Mouse (Mus musculus) MEL (cell line): ENCODE data around the gene Gm12166. TPM values are rescaled to one million over a fixed set of nuclear protein-coding genes. Genes with fewer than 3 reads are reported as not detected.

Source experiments
- DNase-seq: peaks from one replicate; pipeline ENCODE4 v3.0.0; 2011; ENCODE audit warnings: low read depth, low spot score
- H3K27ac ChIP-seq: 2 replicates; pipeline ENCODE4 v1.5.1; 2012; ENCODE audit warnings: low read depth, mild to moderate bottlenecking, control low read depth, low read length, moderate library complexity; ENCODE audit not compliant: control insufficient read depth
- H3K27me3 ChIP-seq, 2 experiments: fragments of 150-350 bp in 1 of 2; sonication (generic) in 1 of 2; 2 replicates each; pipeline ENCODE4 v1.6.1; 2012; ENCODE audit warnings: low read length in 2 of 2, mild to moderate bottlenecking in 2 of 2, improper control_type of control experiment in 1 of 2, moderate library complexity in 1 of 2; ENCODE audit not compliant: insufficient read depth in 2 of 2, control insufficient read depth in 1 of 2
- H3K36me3 ChIP-seq, 2 experiments: 2 replicates each; pipeline ENCODE4 v1.6.1; 2012 to 2014; ENCODE audit warnings: low read length in 2 of 2, improper control_type of control experiment in 1 of 2, inconsistent platforms in 1 of 2, mild to moderate bottlenecking in 1 of 2; ENCODE audit not compliant: insufficient read depth in 2 of 2, control insufficient read depth in 1 of 2
- H3K4me1 ChIP-seq, 2 experiments: fragments of 150-350 bp in 1 of 2; sonication (generic) in 1 of 2; 2 replicates each; pipeline ENCODE4 v1.6.1; 2012; ENCODE audit warnings: low read length in 2 of 2, improper control_type of control experiment in 1 of 2, mild to moderate bottlenecking in 1 of 2; ENCODE audit not compliant: insufficient read depth in 2 of 2, control insufficient read depth in 1 of 2
- H3K4me3 ChIP-seq, 2 experiments: fragments of 150-350 bp in 1 of 2; sonication (generic) in 1 of 2; 2 replicates each; pipeline ENCODE4 v1.5.1; 2012; ENCODE audit warnings: low read depth in 2 of 2, low read length in 2 of 2, mild to moderate bottlenecking in 2 of 2, moderate library complexity in 2 of 2, control low read depth in 1 of 2, improper control_type of control experiment in 1 of 2; ENCODE audit not compliant: control insufficient read depth in 1 of 2, insufficient read depth in 1 of 2
- H3K79me2 ChIP-seq: 2 replicates; pipeline ENCODE4 v1.6.1; 2012; ENCODE audit warnings: mild to moderate bottlenecking, low read length, moderate library complexity; ENCODE audit not compliant: control insufficient read depth, poor library complexity, insufficient read depth
- H3K9ac ChIP-seq: 2 replicates; pipeline ENCODE4 v1.6.1; 2012; ENCODE audit warnings: low read depth, mild to moderate bottlenecking, control low read depth, low read length, moderate library complexity; ENCODE audit not compliant: control insufficient read depth, poor library complexity, severe bottlenecking
- H3K9me3 ChIP-seq: fragments of 150-350 bp; sonication (generic); replicated peaks from 2 replicates; pipeline ENCODE4 v1.6.1; 2012; ENCODE audit warnings: mild to moderate bottlenecking, low read length, improper control_type of control experiment, moderate library complexity; ENCODE audit not compliant: insufficient read depth
- CHD1 ChIP-seq: IDR thresholded peaks from 2 replicates; pipeline ENCODE4 v1.6.1; 2012; ENCODE audit warnings: low read depth, mild to moderate bottlenecking, inconsistent platforms, low read length, improper control_type of control experiment
- CHD2 ChIP-seq: IDR thresholded peaks from 2 replicates; pipeline ENCODE4 v1.6.1; 2011; ENCODE audit warnings: low read length, improper control_type of control experiment
- CTCF ChIP-seq, 3 experiments: IDR thresholded peaks in 2 of 3; conservative IDR thresholded peaks in 1 of 3; 2 replicates each; pipeline ENCODE4 v1.5.1; 2011 to 2012; ENCODE audit warnings: low read length in 3 of 3, low read depth in 2 of 3, mild to moderate bottlenecking in 2 of 3, improper control_type of control experiment in 1 of 3, inconsistent platforms in 1 of 3, mixed read lengths in 1 of 3, moderate library complexity in 1 of 3; ENCODE audit not compliant: control insufficient read depth in 1 of 3, insufficient read depth in 1 of 3, poor library complexity in 1 of 3, severe bottlenecking in 1 of 3
- E2F4 ChIP-seq: IDR thresholded peaks from 2 replicates; pipeline ENCODE4 v1.6.1; 2011; ENCODE audit warnings: low read depth, low read length, improper control_type of control experiment, borderline replicate concordance
- ELF1 ChIP-seq: IDR thresholded peaks from 2 replicates; pipeline ENCODE4 v1.6.1; 2014; ENCODE audit warnings: low read depth, mild to moderate bottlenecking, inconsistent platforms, low read length, improper control_type of control experiment, moderate library complexity
- EP300 ChIP-seq, 2 experiments: IDR thresholded peaks; 2 replicates each; pipeline ENCODE4 v1.6.1; 2011; ENCODE audit warnings: improper control_type of control experiment in 2 of 2, low read length in 2 of 2, low read depth in 1 of 2, mild to moderate bottlenecking in 1 of 2
- ETS1 ChIP-seq: IDR thresholded peaks from 2 replicates; pipeline ENCODE4 v1.6.1; 2012; ENCODE audit warnings: low read depth, mild to moderate bottlenecking, inconsistent platforms, low read length, improper control_type of control experiment, moderate library complexity
- GABPA ChIP-seq: IDR thresholded peaks from 2 replicates; pipeline ENCODE4 v1.6.1; 2012; ENCODE audit warnings: low read depth, mild to moderate bottlenecking, inconsistent platforms, low read length, improper control_type of control experiment, moderate library complexity
- GATA1 ChIP-seq: IDR thresholded peaks from 2 replicates; pipeline ENCODE4 v1.6.1; 2011; ENCODE audit warnings: low read depth, low read length, improper control_type of control experiment
- HCFC1 ChIP-seq: IDR thresholded peaks from 2 replicates; pipeline ENCODE4 v1.6.1; 2012; ENCODE audit warnings: low read depth, mild to moderate bottlenecking, inconsistent platforms, low read length, improper control_type of control experiment, moderate library complexity
- JUND ChIP-seq: IDR thresholded peaks from 2 replicates; pipeline ENCODE4 v1.6.1; 2011; ENCODE audit warnings: low read depth, mild to moderate bottlenecking, improper control_type of control experiment, low read length
- KAT2A ChIP-seq: conservative IDR thresholded peaks from 2 replicates; pipeline ENCODE4 v1.6.1; 2012; ENCODE audit warnings: low read depth, low read length, improper control_type of control experiment, inconsistent platforms
- MAFK ChIP-seq: IDR thresholded peaks from 2 replicates; pipeline ENCODE4 v1.6.1; 2011; ENCODE audit warnings: low read depth, mild to moderate bottlenecking, low read length, improper control_type of control experiment, borderline replicate concordance
- MAX ChIP-seq: IDR thresholded peaks from 2 replicates; pipeline ENCODE4 v1.6.1; 2011; ENCODE audit warnings: low read length, improper control_type of control experiment
- MAZ ChIP-seq: IDR thresholded peaks from 2 replicates; pipeline ENCODE4 v1.6.1; 2012; ENCODE audit warnings: low read depth, mild to moderate bottlenecking, inconsistent platforms, low read length, improper control_type of control experiment
- MEF2A ChIP-seq: IDR thresholded peaks from 2 replicates; pipeline ENCODE4 v1.6.1; 2014; ENCODE audit warnings: low read depth, mild to moderate bottlenecking, inconsistent platforms, low read length, improper control_type of control experiment; ENCODE audit not compliant: poor library complexity, insufficient replicate concordance, severe bottlenecking; ENCODE audit errors: extremely low read depth
- MXI1 ChIP-seq: IDR thresholded peaks from 2 replicates; pipeline ENCODE4 v1.6.1; 2011; ENCODE audit warnings: mild to moderate bottlenecking, low read depth, low read length, improper control_type of control experiment
- MYB ChIP-seq: IDR thresholded peaks from 2 replicates; pipeline ENCODE4 v1.6.1; 2011; ENCODE audit warnings: mild to moderate bottlenecking, low read depth, low read length, improper control_type of control experiment
- MYC ChIP-seq: IDR thresholded peaks from 2 replicates; pipeline ENCODE4 v1.6.1; 2011; ENCODE audit warnings: low read depth, mild to moderate bottlenecking, low read length, improper control_type of control experiment, moderate library complexity
- NELFE ChIP-seq: IDR thresholded peaks from 2 replicates; pipeline ENCODE4 v1.6.1; 2011; ENCODE audit warnings: low read depth, low read length, improper control_type of control experiment
- NRF1 ChIP-seq: IDR thresholded peaks from 2 replicates; pipeline ENCODE4 v1.6.1; 2014; ENCODE audit warnings: low read depth, mild to moderate bottlenecking, inconsistent platforms, low read length, improper control_type of control experiment, moderate library complexity; ENCODE audit not compliant: poor library complexity, insufficient read depth, severe bottlenecking
- POLR2A ChIP-seq, 2 experiments: IDR thresholded peaks; 2 replicates each; pipeline ENCODE4 v1.6.1; 2011 to 2012; ENCODE audit warnings: low read length in 2 of 2, mild to moderate bottlenecking in 2 of 2, control low read depth in 1 of 2, improper control_type of control experiment in 1 of 2, low read depth in 1 of 2, moderate library complexity in 1 of 2; ENCODE audit not compliant: control insufficient read depth in 1 of 2, insufficient read depth in 1 of 2, poor library complexity in 1 of 2
- POLR2AphosphoS2 ChIP-seq: IDR thresholded peaks from 2 replicates; pipeline ENCODE4 v1.6.1; 2011; ENCODE audit warnings: low read length, improper control_type of control experiment
- POLR2AphosphoS5 ChIP-seq: IDR thresholded peaks from 2 replicates; pipeline ENCODE4 v1.6.1; 2012; ENCODE audit warnings: low read depth, borderline replicate concordance, mild to moderate bottlenecking, inconsistent platforms, low read length, moderate library complexity, mixed read lengths
- RAD21 ChIP-seq: IDR thresholded peaks from 2 replicates; pipeline ENCODE4 v1.6.1; 2011; ENCODE audit warnings: mild to moderate bottlenecking, low read depth, low read length, improper control_type of control experiment
- RCOR1 ChIP-seq: IDR thresholded peaks from 2 replicates; pipeline ENCODE4 v1.6.1; 2012; ENCODE audit warnings: low read depth, mild to moderate bottlenecking, inconsistent platforms, low read length, improper control_type of control experiment
- SIN3A ChIP-seq: IDR thresholded peaks from 2 replicates; pipeline ENCODE4 v1.6.1; 2012; ENCODE audit warnings: low read length, improper control_type of control experiment, inconsistent platforms
- SMC3 ChIP-seq: IDR thresholded peaks from 2 replicates; pipeline ENCODE4 v1.6.1; 2011; ENCODE audit warnings: low read depth, low read length, improper control_type of control experiment
- TAL1 ChIP-seq: IDR thresholded peaks from 2 replicates; pipeline ENCODE4 v1.6.1; 2012; ENCODE audit warnings: mild to moderate bottlenecking, inconsistent platforms, low read length, moderate library complexity, mixed read lengths
- TBP ChIP-seq: IDR thresholded peaks from 2 replicates; pipeline ENCODE4 v1.8.0; 2011; ENCODE audit warnings: low read depth, low read length, improper control_type of control experiment
- TCF12 ChIP-seq: IDR thresholded peaks from 2 replicates; pipeline ENCODE4 v1.6.1; 2014; ENCODE audit warnings: low read depth, mild to moderate bottlenecking, inconsistent platforms, low read length, improper control_type of control experiment, moderate library complexity
- UBTF ChIP-seq: IDR thresholded peaks from 2 replicates; pipeline ENCODE4 v1.6.1; 2012; ENCODE audit warnings: low read depth, mild to moderate bottlenecking, inconsistent platforms, low read length, improper control_type of control experiment, moderate library complexity, borderline replicate concordance; ENCODE audit not compliant: insufficient read depth
- ZC3H11A ChIP-seq: IDR thresholded peaks from 2 replicates; pipeline ENCODE4 v1.6.1; 2012; ENCODE audit warnings: low read depth, mild to moderate bottlenecking, inconsistent platforms, low read length, improper control_type of control experiment
- ZKSCAN1 ChIP-seq: IDR thresholded peaks from 2 replicates; pipeline ENCODE4 v1.6.1; 2012; ENCODE audit warnings: low read depth, mild to moderate bottlenecking, inconsistent platforms, low read length, improper control_type of control experiment, moderate library complexity
- ZMIZ1 ChIP-seq: IDR thresholded peaks from 2 replicates; pipeline ENCODE4 v1.6.1; 2012; ENCODE audit warnings: low read depth, mild to moderate bottlenecking, inconsistent platforms, low read length, improper control_type of control experiment, moderate library complexity
- ZNF384 ChIP-seq: IDR thresholded peaks from 2 replicates; pipeline ENCODE4 v1.6.1; 2012; ENCODE audit warnings: low read depth, mild to moderate bottlenecking, inconsistent platforms, low read length, improper control_type of control experiment
- polyA plus RNA-seq, 2 experiments: library from polyadenylated mRNA; stranded (reverse) in 1 of 2; unstranded in 1 of 2; fragments of >175 nt in 1 of 2; fragments of >200 nt in 1 of 2; gene quantifications; 2 replicates each; pipeline versions ENCODE4 v1.2.1 to v1.2.4; 2012; ENCODE audit warnings: low replicate concordance in 2 of 2, low read depth in 1 of 2; ENCODE audit not compliant: insufficient read length in 2 of 2, insufficient read depth in 1 of 2, missing spikeins in 1 of 2
- total RNA-seq: library from RNA; depleted of rRNA; stranded (reverse); fragments of 300-350 nt; gene quantifications from 2 replicates; pipeline ENCODE4 v1.2.3, GENCODE M21; 2012

Gm12166 gene
- total and polyA plus RNA-seq, 3 experiments, result 4.1 to 6.8 TPM; not detected in 1

GRCm38 (mm10) chr11:46090951-46091667, 39.0 kb upstream of the Gm12166 start:
- H3K27me3 ChIP-seq, result no peaks in the 10 kb centered on the region
- no peaks in the 10 kb centered on the region for H3K79me2 ChIP-seq
- H3K36me3 ChIP-seq, result peaks cover 0 to 33% of the 10 kb centered on the region in 2 experiments; a peak in 2 of 4 replicates
- peak overlapping the region; percentile 42 for H3K9ac ChIP-seq
- H3K27ac ChIP-seq, result peak overlapping the region; percentile 91
- DNase-seq, result peak; percentile 91
- no peak overlapping the region; a peak in 1 of 4 replicates for H3K4me3 ChIP-seq
- peaks cover 23 to 38% of the 10 kb centered on the region in 2 experiments for H3K4me1 ChIP-seq
- no peaks in the 10 kb centered on the region for H3K9me3 ChIP-seq
- TF ChIP-seq ETS1 (peak; percentile 96), CHD2 (peak; percentile 20; the same call in 1 of the 2 replicates), RCOR1 (peak; percentile 85), POLR2A (IDR thresholded peaks at IDR 0.05; ENCODE audit: control insufficient read depth in 1 of 2, insufficient read depth in 1 of 2, low read depth in 1 of 2, low read length in 2 of 2, poor library complexity in 1 of 2) (no peak), ZC3H11A (no peak), RAD21 (no peak), GATA1 (peak; percentile 79), MAX (0 out of 2 replicates have a peak, but pooled peaks have one; percentile 50), CTCF (IDR thresholded peaks at IDR 0.05 in 2 of 3, conservative IDR thresholded peaks at IDR 0.05 in 1 of 3; ENCODE audit: control insufficient read depth in 1 of 3, insufficient read depth in 1 of 3, low read depth in 2 of 3, low read length in 3 of 3, poor library complexity in 1 of 3, severe bottlenecking in 1 of 3) (no peak), HCFC1 (peak; percentile 57; the same call in 1 of the 2 replicates), CHD1 (no peak), ZNF384 (no peak), SIN3A (peak; percentile 75; the same call in 1 of the 2 replicates), MYC (no peak), MYB (peak; percentile 64), UBTF (no peak), TCF12 (peak; percentile 93), MAZ (peak; percentile 76; the same call in 1 of the 2 replicates), ZKSCAN1 (no peak; the same call in 1 of the 2 replicates), MXI1 (no peak), POLR2AphosphoS5 (no peak), TAL1 (peak; percentile 41; the same call in 1 of the 2 replicates), SMC3 (no peak), GABPA (0 out of 2 replicates have a peak, but pooled peaks have one; percentile 31), NRF1 (0 out of 2 replicates have a peak, but pooled peaks have one; percentile 33), KAT2A (no peak), MEF2A (peak; percentile 52; the same call in 1 of the 2 replicates), NELFE (no peak), E2F4 (no peak), POLR2AphosphoS2 (no peak), EP300 (IDR thresholded peaks at IDR 0.05; ENCODE audit: low read depth in 1 of 2, low read length in 2 of 2) (peak; percentile 86 to 89), ELF1 (peak; percentile 49; the same call in 1 of the 2 replicates), JUND (no peak), MAFK (no peak), ZMIZ1 (no peak), TBP (no peak)
